Mouse (Mus musculus): Measurements from ENCODE around the gene Ppp4r1. TPM values are rescaled to one million over a fixed set of nuclear protein-coding genes. Genes with fewer than 3 reads are reported as not detected.
A peak's percentile ranks its signal among the peaks of the same experiment; 100 is the strongest.

Gene Ppp4r1
- total and polyA plus RNA-seq, 2 experiments from 2014 or later, result 28.7 to 59.2 TPM

DNA sequence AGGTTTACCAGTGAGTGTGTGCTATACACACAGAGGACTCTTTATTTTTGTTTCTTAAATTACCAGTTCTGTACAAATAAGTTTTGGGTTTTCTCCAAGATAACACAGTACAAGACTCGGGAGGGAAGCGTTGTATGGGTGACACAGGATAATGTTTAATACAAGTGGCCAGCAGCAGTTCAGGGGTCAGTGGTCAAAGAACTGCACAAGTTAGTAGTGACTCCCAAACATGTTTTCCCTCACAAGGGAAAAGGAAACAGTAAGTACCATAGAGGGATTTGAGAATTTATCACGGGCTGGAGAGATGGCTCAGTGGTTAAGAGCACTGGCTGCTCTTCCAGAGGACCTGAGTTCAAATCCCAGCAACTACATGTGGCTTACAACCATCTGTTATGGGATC, 51.5 kb downstream of the Ppp4r1 start:
- H3K27ac ChIP-seq (ENCODE audit: low read depth, low read length), result no peak overlapping the region
- no peak for DNase-seq
- 91% methylated on average over 3 of the region's 3 CpGs for whole genome bisulfite sequencing
- H3K4me1 ChIP-seq (ENCODE audit: insufficient read depth), result no peaks in the 10 kb centered on the region
- H3K9me3 ChIP-seq (ENCODE audit: low read length), result no peaks in the 10 kb centered on the region
- H3K27me3 ChIP-seq (ENCODE audit: insufficient read depth, low read length), result no peaks in the 10 kb centered on the region
- no peak overlapping the region for H3K4me2 ChIP-seq (ENCODE audit: low read depth)
- no peak overlapping the region for H3K4me3 ChIP-seq (ENCODE audit: low read depth, low read length)
- peaks cover 73% of the 10 kb centered on the region for H3K36me3 ChIP-seq (ENCODE audit: insufficient read depth)
- no peak overlapping the region for H3K9ac ChIP-seq
- ATAC-seq, result no peak
- no peak for TF ChIP-seq CTCF (IDR thresholded peaks at IDR 0.05; ENCODE audit: low read depth)

DNA sequence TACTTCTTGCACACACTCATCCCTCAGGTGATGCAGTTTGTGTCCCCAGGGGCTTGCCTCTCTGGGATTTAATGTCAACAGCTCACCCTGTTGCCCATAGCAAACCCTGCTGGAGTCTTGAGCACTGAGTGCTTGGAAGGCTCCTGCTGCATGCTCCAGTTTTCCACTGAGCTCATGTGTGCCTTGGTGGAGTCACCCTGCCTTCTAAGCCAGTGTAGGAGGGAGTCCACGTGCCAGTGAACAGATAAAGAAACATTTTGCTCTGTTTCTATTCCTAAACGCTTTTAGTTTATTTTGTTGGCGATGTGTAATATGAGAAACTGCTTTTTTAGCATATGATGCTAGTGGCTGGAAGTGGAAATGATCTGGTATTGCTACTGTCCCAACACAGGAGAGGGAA, 54.4 kb downstream of the Ppp4r1 start:
- H3K4me1 ChIP-seq (ENCODE audit: insufficient read depth), result no peaks in the 10 kb centered on the region
- H3K4me3 ChIP-seq (ENCODE audit: low read depth, low read length), result no peak overlapping the region
- TF ChIP-seq CTCF (IDR thresholded peaks at IDR 0.05; ENCODE audit: low read depth), result no peak
- H3K27ac ChIP-seq (ENCODE audit: low read depth, low read length), result no peak overlapping the region
- ATAC-seq (no peak), DNase-seq (no peak)
- WGBS, result 93% methylated on average over 3 of the region's 3 CpGs
- no peak overlapping the region for H3K4me2 ChIP-seq (ENCODE audit: low read depth)
- no peaks in the 10 kb centered on the region for H3K9me3 ChIP-seq (ENCODE audit: low read length)
- H3K9ac ChIP-seq, result no peak overlapping the region
- no peaks in the 10 kb centered on the region for H3K27me3 ChIP-seq (ENCODE audit: insufficient read depth, low read length)
- peaks cover 86% of the 10 kb centered on the region for H3K36me3 ChIP-seq (ENCODE audit: insufficient read depth)

DNA sequence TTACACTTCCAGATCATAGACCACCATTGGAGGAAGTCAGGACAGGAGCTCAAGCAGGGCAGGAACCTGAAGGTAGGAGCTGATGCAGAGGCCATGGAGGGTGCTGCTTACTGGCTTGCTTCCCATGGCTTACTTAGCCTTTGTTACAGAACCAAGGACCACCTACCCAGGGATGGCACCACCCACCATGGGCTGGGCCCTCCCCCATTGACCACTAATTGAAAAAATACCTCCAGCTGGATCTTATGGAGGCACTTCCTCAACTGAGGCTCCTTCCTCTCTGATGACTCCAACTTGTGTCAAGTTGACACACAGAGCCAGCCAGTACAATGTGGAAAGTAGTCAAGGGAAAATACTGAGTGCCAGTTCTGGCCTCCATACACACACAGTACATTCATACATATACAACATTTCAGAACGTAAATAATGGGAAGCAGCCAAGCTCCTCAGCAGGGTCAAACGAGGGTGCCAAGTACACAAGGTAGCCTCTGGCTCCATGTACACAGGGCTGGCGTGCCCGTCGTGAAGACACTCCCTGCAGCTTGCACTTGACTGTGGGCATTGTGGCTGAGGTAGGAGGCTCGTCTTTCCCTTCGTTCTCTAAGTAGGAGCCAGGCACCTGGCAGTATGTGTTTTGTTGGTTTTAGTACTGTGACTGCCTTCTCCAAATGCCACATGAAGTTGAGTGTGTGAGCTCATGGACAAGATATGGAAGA, 57.3 kb downstream of the Ppp4r1 start:
- H3K4me2 ChIP-seq (ENCODE audit: low read depth), result no peak overlapping the region
- H3K36me3 ChIP-seq (ENCODE audit: insufficient read depth), result peaks cover 82% of the 10 kb centered on the region
- H3K27ac ChIP-seq (ENCODE audit: low read depth, low read length), result no peak overlapping the region
- H3K4me1 ChIP-seq (ENCODE audit: insufficient read depth), result no peaks in the 10 kb centered on the region
- no peak overlapping the region for H3K9ac ChIP-seq
- TF ChIP-seq CTCF (IDR thresholded peaks at IDR 0.05; ENCODE audit: low read depth), result no peak
- no peaks in the 10 kb centered on the region for H3K27me3 ChIP-seq (ENCODE audit: insufficient read depth, low read length)
- H3K9me3 ChIP-seq (ENCODE audit: low read length), result no peaks in the 10 kb centered on the region
- WGBS, result 76% methylated on average over 7 of the region's 7 CpGs
- no peak overlapping the region for H3K4me3 ChIP-seq (ENCODE audit: low read depth, low read length)
- DNase-seq (no peak), ATAC-seq (no peak)

DNA sequence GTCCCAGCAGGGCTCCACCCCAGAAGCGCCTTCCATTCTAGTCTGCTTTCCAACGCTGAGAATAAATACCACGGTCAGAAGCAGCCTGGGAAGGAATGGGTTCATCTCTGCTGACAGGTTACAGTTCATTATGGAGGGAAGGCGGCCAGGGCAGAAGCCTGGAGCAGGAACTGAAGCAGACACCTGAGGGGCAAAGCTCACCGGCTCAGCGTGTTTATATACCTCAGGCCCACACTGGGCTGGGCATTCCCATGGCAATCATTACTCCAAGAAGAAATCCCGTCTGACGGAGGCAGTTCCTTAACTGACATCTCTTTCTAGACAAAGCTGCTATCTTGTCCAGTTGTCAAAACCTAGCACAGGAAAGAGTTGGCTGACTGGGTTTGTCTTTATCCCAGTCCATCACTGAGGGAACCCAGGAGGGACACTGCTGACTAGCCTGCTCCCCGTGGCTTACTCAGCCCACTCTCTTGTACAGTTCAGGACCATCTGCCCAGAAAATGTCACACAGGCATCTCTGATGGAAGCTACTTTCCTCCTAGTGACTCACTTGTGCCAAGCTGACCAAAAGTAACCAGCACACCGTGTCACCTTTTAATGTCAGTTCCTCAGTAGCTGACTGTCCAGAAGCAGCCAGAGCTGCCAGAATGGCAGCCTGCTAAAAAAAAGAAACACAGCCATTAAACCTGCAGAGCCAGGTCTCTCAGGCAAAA, 60.5 kb downstream of the Ppp4r1 start:
- H3K4me2 ChIP-seq (ENCODE audit: low read depth), result no peak overlapping the region
- 84% methylated on average over 10 of the region's 10 CpGs for WGBS
- no peak overlapping the region for H3K27ac ChIP-seq (ENCODE audit: low read depth, low read length)
- peaks cover 66% of the 10 kb centered on the region for H3K36me3 ChIP-seq (ENCODE audit: insufficient read depth)
- H3K9me3 ChIP-seq (ENCODE audit: low read length), result no peaks in the 10 kb centered on the region
- ATAC-seq (peak; percentile 21; the same call in 1 of the 2 replicates), DNase-seq (no peak)
- H3K27me3 ChIP-seq (ENCODE audit: insufficient read depth, low read length), result no peaks in the 10 kb centered on the region
- H3K9ac ChIP-seq, result no peak overlapping the region
- TF ChIP-seq CTCF (IDR thresholded peaks at IDR 0.05; ENCODE audit: low read depth), result no peak
- no peak overlapping the region for H3K4me3 ChIP-seq (ENCODE audit: low read depth, low read length)
- H3K4me1 ChIP-seq (ENCODE audit: insufficient read depth), result no peaks in the 10 kb centered on the region

DNA sequence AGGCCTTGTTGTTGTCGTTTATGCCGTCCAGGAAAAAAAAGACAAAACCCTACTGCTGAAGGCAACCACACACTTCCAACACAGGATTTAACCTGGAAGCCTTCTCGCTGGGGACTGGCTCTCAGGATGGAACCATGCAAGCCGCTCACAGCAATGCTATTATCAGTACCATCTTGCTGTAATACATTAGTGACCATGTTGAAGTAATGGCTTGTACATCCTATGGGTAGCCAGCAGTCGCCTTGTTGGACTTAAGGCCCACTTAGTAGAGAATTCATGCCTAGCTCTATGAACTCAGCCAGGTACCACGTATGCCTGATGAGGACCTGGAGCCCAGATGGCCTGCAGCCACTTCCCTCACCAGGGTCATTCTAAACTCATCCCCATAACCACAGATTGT, 63.0 kb downstream of the Ppp4r1 start:
- 92% methylated on average over 6 of the region's 6 CpGs for WGBS
- Histone ChIP-seq H3K27ac (ENCODE audit: low read depth, low read length) (no peak overlapping the region), H3K4me1 (ENCODE audit: insufficient read depth) (no peaks in the 10 kb centered on the region), H3K4me2 (ENCODE audit: low read depth) (no peak overlapping the region), H3K36me3 (ENCODE audit: insufficient read depth) (peaks cover 57% of the 10 kb centered on the region), H3K9ac (no peak overlapping the region), H3K4me3 (ENCODE audit: low read depth, low read length) (no peak overlapping the region), H3K9me3 (ENCODE audit: low read length) (no peaks in the 10 kb centered on the region), H3K27me3 (ENCODE audit: insufficient read depth, low read length) (no peaks in the 10 kb centered on the region)
- DNase-seq, result no peak
- TF ChIP-seq CTCF (IDR thresholded peaks at IDR 0.05; ENCODE audit: low read depth), result no peak
- no peak for ATAC-seq

DNA sequence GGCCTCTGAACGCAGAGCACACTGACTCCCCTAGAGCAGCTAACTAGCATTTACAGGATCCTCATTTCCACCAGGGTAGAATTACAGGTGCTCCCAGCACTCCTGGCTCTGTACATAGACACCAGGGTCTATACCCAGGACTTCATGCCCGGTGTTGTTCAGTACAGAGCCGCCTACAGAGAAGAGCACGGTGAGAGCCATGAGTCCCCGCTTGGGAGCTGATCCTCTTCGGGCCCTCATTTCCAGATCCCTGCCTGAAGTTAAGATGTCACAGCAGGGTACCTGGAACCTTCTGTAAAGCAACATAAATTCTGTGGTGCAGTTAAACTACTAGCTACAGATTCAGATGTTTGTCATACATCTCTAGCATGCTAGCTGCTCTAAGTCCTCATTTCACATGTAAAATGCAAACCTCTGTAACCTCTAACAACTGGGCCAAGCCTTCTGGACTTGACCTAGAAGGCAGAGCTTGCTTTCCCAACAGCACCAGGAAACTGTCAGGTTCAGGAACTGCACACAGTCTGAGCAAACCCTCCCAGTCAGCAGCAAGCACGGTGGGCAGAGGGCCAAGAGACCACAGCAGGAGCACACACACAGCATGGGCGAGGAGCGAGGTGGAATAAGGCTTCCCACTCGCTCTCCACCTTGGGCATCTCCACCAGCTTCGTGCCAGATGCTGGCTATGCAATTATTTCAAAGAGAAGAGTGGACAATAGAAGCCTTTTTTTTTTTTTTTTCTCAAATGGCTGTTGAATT, 65.5 kb downstream of the Ppp4r1 start:
- Histone ChIP-seq H3K4me2 (ENCODE audit: low read depth) (no peak overlapping the region), H3K4me3 (ENCODE audit: low read depth, low read length) (no peak overlapping the region), H3K4me1 (ENCODE audit: insufficient read depth) (no peaks in the 10 kb centered on the region), H3K27ac (ENCODE audit: low read depth, low read length) (peak overlapping the region; percentile 45; the same call in 1 of the 2 replicates), H3K36me3 (ENCODE audit: insufficient read depth) (peaks cover 57% of the 10 kb centered on the region), H3K9me3 (ENCODE audit: low read length) (no peaks in the 10 kb centered on the region), H3K27me3 (ENCODE audit: insufficient read depth, low read length) (no peaks in the 10 kb centered on the region), H3K9ac (no peak overlapping the region)
- TF ChIP-seq CTCF (IDR thresholded peaks at IDR 0.05; ENCODE audit: low read depth), result no peak
- 61% methylated on average over 11 of the region's 11 CpGs for WGBS
- ATAC-seq (peak; percentile 47; the same call in 1 of the 2 replicates), DNase-seq (peak; percentile 53)

DNA sequence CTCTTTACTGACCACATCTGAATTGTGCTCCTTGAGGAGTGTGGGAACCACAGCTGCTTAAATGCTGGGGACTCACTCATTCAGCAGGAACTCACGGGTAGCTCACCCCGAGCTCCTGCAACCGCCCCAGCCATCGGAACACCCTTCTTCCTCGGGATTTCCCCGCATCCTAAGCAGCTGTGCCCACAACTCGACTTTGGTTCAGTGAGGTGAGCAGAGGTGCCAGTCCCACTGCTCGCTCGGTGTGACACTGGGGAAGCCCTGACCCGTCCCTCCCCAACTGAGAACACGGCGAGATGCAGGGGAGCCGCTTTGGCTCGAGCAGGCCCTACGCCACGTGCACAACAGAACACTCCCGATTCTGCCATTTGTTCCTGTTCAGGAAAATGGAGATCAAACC, 68.1 kb downstream of the Ppp4r1 start:
- Histone ChIP-seq H3K36me3 (ENCODE audit: insufficient read depth) (peaks cover 53% of the 10 kb centered on the region), H3K9ac (no peak overlapping the region), H3K4me1 (ENCODE audit: insufficient read depth) (no peaks in the 10 kb centered on the region), H3K9me3 (ENCODE audit: low read length) (no peaks in the 10 kb centered on the region), H3K27ac (ENCODE audit: low read depth, low read length) (no peak overlapping the region), H3K4me3 (ENCODE audit: low read depth, low read length) (no peak overlapping the region), H3K27me3 (ENCODE audit: insufficient read depth, low read length) (no peaks in the 10 kb centered on the region), H3K4me2 (ENCODE audit: low read depth) (no peak overlapping the region)
- DNase-seq, result no peak
- WGBS, result 94% methylated on average over 17 of the region's 17 CpGs
- no peak for ATAC-seq
- no peak for TF ChIP-seq CTCF (IDR thresholded peaks at IDR 0.05; ENCODE audit: low read depth)

Data from forebrain, postnatal 0 days (tissue).